Mouse (Mus musculus): ENCODE results near the gene Scarf2. TPM values are rescaled to one million over a fixed set of nuclear protein-coding genes. Genes with fewer than 3 reads are reported as not detected.

The Scarf2 gene
- polyA plus RNA-seq, 1 experiment from 2014 or later = 1.7 TPM

Other genes with a start within 250 kb of the Scarf2 start
- 1.3 TPM in 2 replicates for gene Lrrc74b, start 236.0 kb upstream of the Scarf2 start, polyA plus RNA-seq (2015; fragmentation: Nextera tagmentation; extraction: Ambion mirVana)
- gene P2rx6, start 235.4 kb upstream of the Scarf2 start, polyA plus RNA-seq (2015; fragmentation: Nextera tagmentation; extraction: Ambion mirVana) = 2.3 and 3.1 TPM in 2 replicates
- 38.7 and 42.7 TPM in 2 replicates for gene Slc7a4, start 214.1 kb upstream of the Scarf2 start, polyA plus RNA-seq (2015; fragmentation: Nextera tagmentation; extraction: Ambion mirVana)
- gene Smpd4, start 177.9 kb upstream of the Scarf2 start, polyA plus RNA-seq (2015; fragmentation: Nextera tagmentation; extraction: Ambion mirVana) = 30.1 and 34.7 TPM in 2 replicates
- gene Ccdc74a, start 150.8 kb upstream of the Scarf2 start, polyA plus RNA-seq (2015; fragmentation: Nextera tagmentation; extraction: Ambion mirVana) = 11.2 and 11.5 TPM in 2 replicates
- 53.2 and 59.4 TPM in 2 replicates for gene Med15, start 64.4 kb upstream of the Scarf2 start, polyA plus RNA-seq (2015; fragmentation: Nextera tagmentation; extraction: Ambion mirVana)
- 93.2 and 93.4 TPM in 2 replicates for gene Klhl22, start 37.7 kb upstream of the Scarf2 start, polyA plus RNA-seq (2015; fragmentation: Nextera tagmentation; extraction: Ambion mirVana)
- 3.5 and 4.9 TPM in 2 replicates for gene B830017H08Rik, start 35.8 kb downstream of the Scarf2 start, polyA plus RNA-seq (2015; fragmentation: Nextera tagmentation; extraction: Ambion mirVana)
- 3.9 and 5.2 TPM in 2 replicates for gene Car15, start 41.1 kb downstream of the Scarf2 start, polyA plus RNA-seq (2015; fragmentation: Nextera tagmentation; extraction: Ambion mirVana)
- gene Gm20518, start 94.4 kb downstream of the Scarf2 start, polyA plus RNA-seq (2015; fragmentation: Nextera tagmentation; extraction: Ambion mirVana) = 0.53 and 0.68 TPM in 2 replicates
- gene Tssk1, start 96.9 kb downstream of the Scarf2 start, polyA plus RNA-seq (2015; fragmentation: Nextera tagmentation; extraction: Ambion mirVana) = not detected in 2 replicates
- gene Dgcr2, start 101.3 kb downstream of the Scarf2 start, polyA plus RNA-seq (2015; fragmentation: Nextera tagmentation; extraction: Ambion mirVana) = 119 and 120 TPM in 2 replicates
- gene Tssk2, start 101.4 kb downstream of the Scarf2 start, polyA plus RNA-seq (2015; fragmentation: Nextera tagmentation; extraction: Ambion mirVana) = 0.11 TPM in 1 of 2 replicates, not detected in the other
- gene Ess2, start 114.1 kb downstream of the Scarf2 start, polyA plus RNA-seq (2015; fragmentation: Nextera tagmentation; extraction: Ambion mirVana) = 51.7 and 57.1 TPM in 2 replicates
- 0.38 and 1.1 TPM in 2 replicates for gene Gsc2, start 117.8 kb downstream of the Scarf2 start, polyA plus RNA-seq (2015; fragmentation: Nextera tagmentation; extraction: Ambion mirVana)
- 169 and 179 TPM in 2 replicates for gene Slc25a1, start 130.9 kb downstream of the Scarf2 start, polyA plus RNA-seq (2015; fragmentation: Nextera tagmentation; extraction: Ambion mirVana)
- gene Vpreb2, start 183.1 kb downstream of the Scarf2 start, polyA plus RNA-seq (2015; fragmentation: Nextera tagmentation; extraction: Ambion mirVana) = not detected in 2 replicates